Mouse (Mus musculus) right cerebral cortex, adult 2 months (tissue): Measurements from ENCODE around the gene Muc4.

Source experiments
- DNase-seq, 2 experiments: peaks; one replicate each; pipeline ENCODE4 v3.0.0; 2021 to 2022; ENCODE audit warnings: low spot score in 2 of 2

Gene Muc4

GRCm38 (mm10) chr16:32726501-32726900, 9.2 kb upstream of the Muc4 start:
- no peak for DNase-seq

GRCm38 (mm10) chr16:32728240-32728639, 7.4 kb upstream of the Muc4 start:
- DNase-seq: no peak

- no peak for DNase-seq
These were observed 7.0 kb upstream of the Muc4 start for GRCm38 (mm10) chr16:32728730-32729129.

GRCm38 (mm10) chr16:32733213-32733612, 2.5 kb upstream of the Muc4 start:
- no peak for DNase-seq

- no peak for DNase-seq
These were observed 336 bp downstream of the Muc4 start for GRCm38 (mm10) chr16:32736022-32736421.

GRCm38 (mm10) chr16:32740003-32740663, 4.4 kb downstream of the Muc4 start:
- DNase-seq: no peak

GRCm38 (mm10) chr16:32741366-32741765, 5.7 kb downstream of the Muc4 start:
- DNase-seq: no peak

- no peak for DNase-seq
These were observed 7.0 kb downstream of the Muc4 start for GRCm38 (mm10) chr16:32742712-32743111.

GRCm38 (mm10) chr16:32745852-32746251, 10.2 kb downstream of the Muc4 start:
- no peak for DNase-seq

GRCm38 (mm10) chr16:32750242-32751127, 14.8 kb downstream of the Muc4 start:
- no peak for DNase-seq

GRCm38 (mm10) chr16:32764550-32764949, 28.9 kb downstream of the Muc4 start:
- DNase-seq: no peak

- DNase-seq: no peak
These were observed 29.3 kb downstream of the Muc4 start for GRCm38 (mm10) chr16:32764961-32765360.

- DNase-seq: no peak
These were observed 31.2 kb downstream of the Muc4 start for GRCm38 (mm10) chr16:32766904-32767303.

- no peak for DNase-seq
These were observed 41.0 kb downstream of the Muc4 start for GRCm38 (mm10) chr16:32776676-32777075.

- no peak for DNase-seq
These were observed 43.3 kb downstream of the Muc4 start for GRCm38 (mm10) chr16:32778956-32779355.

GRCm38 (mm10) chr16:32783324-32784062, 47.8 kb downstream of the Muc4 start:
- no peak for DNase-seq

- peak; percentile 49 to 56 for DNase-seq
These were observed 49.2 kb downstream of the Muc4 start for GRCm38 (mm10) chr16:32784840-32785239.

GRCm38 (mm10) chr16:32790056-32790455, 54.4 kb downstream of the Muc4 start:
- DNase-seq: no peak

- DNase-seq: no peak
These were observed 59.5 kb downstream of the Muc4 start for GRCm38 (mm10) chr16:32795177-32795576.

- no peak for DNase-seq
These were observed 61.2 kb downstream of the Muc4 start for GRCm38 (mm10) chr16:32796676-32797425.

- no peak for DNase-seq
These were observed 61.7 kb downstream of the Muc4 start, which contains the start of gene Muc20 for GRCm38 (mm10) chr16:32797426-32797689. Gene Muc20, minus strand, starts transcription at chr16:32797435.
